Mouse (Mus musculus) brain, embryonic 18.5 days (tissue): Measurements from ENCODE around the gene Prkce.
A peak's percentile ranks its signal among the peaks of the same experiment; 100 is the strongest.

Source experiments
- DNase-seq: peaks from one replicate; pipeline ENCODE4 v3.0.0-alpha.2; 2012; ENCODE audit warnings: low read depth, low spot score

Prkce gene

GRCm38 (mm10) chr17:86299576-86299975 is 132.0 kb downstream of the Prkce start:
- no peak for DNase-seq

- DNase-seq: no peak
Measured at GRCm38 (mm10) chr17:86300774-86301595, 133.4 kb downstream of the Prkce start.

GRCm38 (mm10) chr17:86302266-86302665 is 134.7 kb downstream of the Prkce start:
- no peak for DNase-seq

- DNase-seq: no peak
Measured at GRCm38 (mm10) chr17:86302861-86303331, 135.3 kb downstream of the Prkce start.

GRCm38 (mm10) chr17:86303401-86304243 is 136.0 kb downstream of the Prkce start:
- no peak for DNase-seq

GRCm38 (mm10) chr17:86304923-86305630 is 137.5 kb downstream of the Prkce start:
- peak; percentile 34 for DNase-seq

DNA sequence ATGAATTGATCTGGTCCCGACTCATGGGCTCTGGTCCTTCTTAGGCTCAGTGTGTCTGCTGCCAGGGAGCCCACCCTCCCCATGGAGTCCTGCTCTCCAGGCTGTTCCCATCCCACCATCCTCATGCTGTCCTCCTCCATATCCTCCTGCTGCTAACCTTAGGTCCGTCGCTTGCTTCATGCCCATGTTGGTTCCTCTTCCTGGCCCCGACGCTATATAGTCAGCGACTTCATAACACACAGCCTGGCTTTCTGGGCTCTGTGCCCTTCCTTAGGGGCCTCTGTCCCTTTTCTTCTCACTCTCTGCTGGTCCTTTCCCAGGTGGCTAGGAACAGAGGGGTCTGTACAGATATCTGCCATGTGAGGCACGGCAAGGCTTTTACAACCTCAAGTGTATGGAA is 138.6 kb downstream of the Prkce start:
- no peak for DNase-seq

- no peak for DNase-seq
Measured at GRCm38 (mm10) chr17:86313413-86314139, 146.0 kb downstream of the Prkce start.

GRCm38 (mm10) chr17:86315874-86316273 is 148.3 kb downstream of the Prkce start:
- DNase-seq: no peak

GRCm38 (mm10) chr17:86316771-86317170 is 149.2 kb downstream of the Prkce start:
- DNase-seq: no peak

- DNase-seq: no peak
Measured at GRCm38 (mm10) chr17:86317197-86317596, 149.6 kb downstream of the Prkce start.

GRCm38 (mm10) chr17:86319967-86320602 is 152.5 kb downstream of the Prkce start:
- DNase-seq: no peak

DNA sequence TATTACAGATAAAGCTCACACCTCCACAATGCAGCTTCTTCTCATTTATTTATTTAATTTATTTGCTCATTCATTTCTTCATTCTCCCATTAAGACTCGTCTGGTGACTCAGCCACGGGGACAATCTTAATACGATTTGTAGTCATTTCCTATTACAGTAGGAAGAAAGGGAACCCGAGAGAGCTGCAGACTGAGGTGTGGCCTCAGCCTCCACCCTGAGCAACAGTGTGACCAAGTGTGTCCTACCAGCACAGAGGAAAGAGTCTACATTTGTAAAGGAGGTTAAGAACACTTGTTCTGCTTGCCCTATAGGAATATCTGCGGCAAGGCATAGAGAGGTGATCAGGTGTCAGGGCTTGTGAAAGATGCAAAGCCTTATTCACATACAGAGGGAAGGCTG is 155.3 kb downstream of the Prkce start:
- no peak for DNase-seq

DNA sequence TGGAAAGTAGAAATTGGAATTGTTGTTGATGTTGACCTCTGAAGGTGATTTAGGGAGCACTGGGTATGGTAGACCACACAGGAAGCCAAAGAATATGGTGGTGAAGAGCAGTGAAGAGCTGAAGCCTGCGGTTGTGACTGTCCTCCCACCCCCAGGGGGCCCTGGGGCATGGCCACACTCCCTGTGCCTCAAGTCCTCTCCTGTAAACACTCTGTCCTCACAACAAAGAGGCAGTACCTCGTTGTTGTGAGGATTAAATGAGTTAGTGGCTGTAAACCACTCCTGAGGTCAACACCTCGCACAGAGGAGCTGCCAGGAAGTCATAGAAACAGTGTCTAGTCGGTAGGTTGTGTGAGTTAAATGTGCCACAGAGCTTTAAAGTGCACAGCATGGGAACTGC is 155.7 kb downstream of the Prkce start:
- DNase-seq: no peak

GRCm38 (mm10) chr17:86323909-86324686 is 156.5 kb downstream of the Prkce start:
- no peak for DNase-seq

DNA sequence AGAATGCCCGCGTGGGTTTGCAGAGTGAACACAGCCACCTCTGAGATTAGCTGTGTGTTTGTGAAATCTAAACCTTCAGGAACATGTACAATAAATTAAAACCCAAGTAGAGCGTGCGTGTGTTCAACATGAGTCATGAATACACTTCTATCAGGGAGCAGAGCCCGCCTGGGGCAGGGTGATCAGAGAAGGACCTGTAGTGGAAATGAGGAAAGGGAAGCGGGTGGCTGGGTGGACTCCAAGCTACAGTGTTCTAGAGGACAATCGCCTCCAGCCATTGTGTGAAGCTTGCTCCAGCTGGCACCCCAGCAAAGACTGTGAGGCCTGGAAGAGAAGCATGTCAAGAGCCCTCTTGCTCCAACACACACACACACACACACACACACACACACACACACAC is 157.2 kb downstream of the Prkce start:
- DNase-seq: no peak

- no peak for DNase-seq
Measured at GRCm38 (mm10) chr17:86325317-86325716, 157.7 kb downstream of the Prkce start.

DNA sequence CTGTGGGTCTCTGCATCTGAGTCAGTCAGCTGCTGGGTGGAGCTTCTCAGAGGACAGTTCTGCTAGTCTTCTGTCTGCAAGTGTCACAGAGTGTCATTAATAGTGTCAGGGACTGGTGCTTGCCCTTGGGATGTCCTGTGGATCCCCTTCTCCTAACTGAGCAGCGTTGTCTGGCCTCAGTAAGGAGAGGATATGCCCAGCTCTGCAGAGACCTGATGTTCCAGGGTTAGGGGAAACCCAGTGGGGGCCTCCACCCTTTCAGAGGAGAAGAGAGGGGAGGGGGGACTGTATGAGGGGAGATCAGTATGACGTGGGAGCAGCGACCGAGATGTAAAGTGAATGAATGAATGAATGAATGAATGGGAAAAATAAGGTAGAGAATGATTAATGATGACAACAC is 160.4 kb downstream of the Prkce start:
- DNase-seq: no peak

DNA sequence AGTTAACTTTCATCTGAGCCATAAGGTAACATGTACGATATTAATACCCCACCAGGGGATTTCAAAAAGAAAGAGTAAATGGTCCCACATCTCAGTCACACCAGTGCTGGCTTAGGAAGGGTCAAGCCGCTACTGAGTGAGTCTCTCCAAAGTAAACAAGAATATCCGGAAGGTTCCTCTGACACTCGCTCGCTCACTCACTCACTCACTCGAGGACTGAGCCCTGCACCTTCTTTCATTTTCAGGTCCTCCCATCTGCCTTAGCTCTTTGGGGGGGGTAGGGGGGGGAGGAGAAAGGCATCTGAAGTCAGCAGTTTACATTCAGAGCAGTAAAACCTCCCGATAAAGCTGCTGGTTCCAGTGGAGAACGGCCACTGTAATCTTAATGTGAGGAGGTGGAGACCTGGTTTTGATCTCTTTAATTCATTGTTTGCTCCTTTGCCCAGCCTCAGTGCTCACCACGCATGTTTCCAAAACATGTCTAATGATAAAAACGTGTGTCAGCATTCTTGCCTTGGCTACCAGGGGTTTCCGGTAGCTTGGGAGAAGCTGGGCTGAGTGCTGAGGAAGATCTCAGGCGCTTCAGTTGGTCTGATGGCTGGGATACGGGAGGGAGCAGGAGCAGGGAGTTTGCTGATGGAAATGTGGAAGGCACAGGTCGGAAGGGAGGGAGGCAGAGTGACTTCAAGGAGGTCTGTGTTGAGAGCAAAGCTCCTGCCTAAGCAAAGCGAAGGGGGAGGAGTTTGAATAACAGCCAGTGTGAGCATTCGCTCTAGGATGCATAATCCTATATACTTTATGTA is 161.9 kb downstream of the Prkce start:
- DNase-seq: no peak
